Mouse (Mus musculus) forebrain, embryonic 16.5 days (tissue): ENCODE data around the gene Mapk7. TPM values are rescaled to one million over a fixed set of nuclear protein-coding genes. Genes with fewer than 3 reads are reported as not detected.

ENCODE experiments used
- ATAC-seq: fragments of 200-750 bp; cut with Nextera tagmentation; 2 replicates; pipeline ENCODE4 v1.8.0; 2017; ENCODE audit warnings: mild to moderate bottlenecking, moderate library complexity
- H3K27ac ChIP-seq: fragments of 300-500 bp; sonication (generic); 2 replicates; pipeline ENCODE4 v1.5.1; 2014; ENCODE audit warnings: low read length, control low read depth
- H3K27me3 ChIP-seq: fragments of 300-500 bp; sonication (generic); replicated peaks from 2 replicates; pipeline ENCODE4 v1.6.1; 2014; ENCODE audit warnings: low read length; ENCODE audit not compliant: control insufficient read depth, insufficient read depth
- H3K36me3 ChIP-seq: fragments of 300-500 bp; sonication (generic); 2 replicates; pipeline ENCODE4 v1.6.1; 2014; ENCODE audit not compliant: control insufficient read depth, insufficient read depth
- H3K4me1 ChIP-seq: fragments of 300-500 bp; sonication (generic); replicated peaks from 2 replicates; pipeline ENCODE4 v1.6.1; 2014; ENCODE audit warnings: low read length; ENCODE audit not compliant: control insufficient read depth, insufficient read depth
- H3K4me2 ChIP-seq: fragments of 300-500 bp; sonication (generic); 2 replicates; pipeline ENCODE4 v1.6.1; 2014; ENCODE audit warnings: mild to moderate bottlenecking, low read length, control low read depth
- H3K4me3 ChIP-seq: fragments of 300-500 bp; sonication (generic); replicated peaks from 2 replicates; pipeline ENCODE4 v1.5.1; 2014; ENCODE audit warnings: mild to moderate bottlenecking, low read length, control low read depth
- H3K9ac ChIP-seq: fragments of 300-500 bp; sonication (generic); replicated peaks from 2 replicates; pipeline ENCODE4 v1.6.1; 2014; ENCODE audit warnings: low read depth, low read length, control low read depth
- H3K9me3 ChIP-seq: fragments of 300-500 bp; sonication (generic); 2 replicates; pipeline ENCODE4 v1.6.1; 2016; ENCODE audit warnings: low read length; ENCODE audit not compliant: control insufficient read depth
- whole genome bisulfite sequencing: fragments of 180-500 bp; shearing (Covaris S2); extraction: QIAGEN DNeasy Blood & Tissue Kit; methylation state at CpG from one replicate; pipeline ENCODE4 v1.1.7; 2014; 5-methylcytosine and 5-hydroxymethylcytosine counted together
- polyA plus RNA-seq: library from polyadenylated mRNA; unstranded; fragments of >200 nt; fragmentation: Nextera tagmentation; extraction: Ambion mirVana; gene quantifications from 2 replicates; pipeline ENCODE4 v1.2.1, GENCODE M21; 2015

Mapk7 gene
- polyA plus RNA-seq, 1 experiment from 2014 or later: 111 TPM

- no peak for ATAC-seq
- H3K9ac ChIP-seq: peak overlapping the region; percentile 48
- no peaks in the 10 kb centered on the region for H3K27me3 ChIP-seq
- H3K4me3 ChIP-seq: 0 out of 2 replicates have a peak overlapping the region, but pooled peaks have one; percentile 4
- H3K27ac ChIP-seq: peak overlapping the region; percentile 98
- peak overlapping the region; percentile 38 for H3K4me2 ChIP-seq
- peaks cover 58% of the 10 kb centered on the region for H3K4me1 ChIP-seq
- no peaks in the 10 kb centered on the region for H3K9me3 ChIP-seq
- WGBS: 61% methylated on average over 22 of the region's 22 CpGs
- peaks cover 21% of the 10 kb centered on the region for H3K36me3 ChIP-seq
Observed at GRCm38 (mm10) chr11:61485541-61486457, 8.4 kb downstream of the Mapk7 start.

- 0 out of 2 replicates have a peak within 1 kb of the TSS, but pooled peaks have one; percentile 4 for H3K4me3 ChIP-seq
- peak within 1 kb of the TSS; percentile 48 for H3K9ac ChIP-seq
- peaks cover 56% of the 10 kb centered on the region for H3K4me1 ChIP-seq
- H3K27ac ChIP-seq: peak within 1 kb of the TSS; percentile 98
- 2% methylated on average over 19 of the region's 20 CpGs for WGBS
- peaks cover 12% of the 10 kb centered on the region for H3K36me3 ChIP-seq
- peak within 1 kb of the TSS; percentile 38 for H3K4me2 ChIP-seq
- no peaks in the 10 kb centered on the region for H3K27me3 ChIP-seq
- peak; percentile 89 for ATAC-seq
- no peaks in the 10 kb centered on the region for H3K9me3 ChIP-seq
Observed at GRCm38 (mm10) chr11:61484613-61485540, 9.3 kb downstream of the Mapk7 start, which contains the start of gene Mfap4. Gene Mfap4, plus strand, starts transcription at chr11:61485431.

GRCm38 (mm10) chr11:61484256-61484612 is 10.0 kb downstream of the Mapk7 start:
- H3K9ac ChIP-seq: peak overlapping the region; percentile 48
- ATAC-seq: peak; percentile 12
- WGBS: 6% methylated on average over 10 of the region's 10 CpGs

GRCm38 (mm10) chr11:61483226-61483845 is 10.9 kb downstream of the Mapk7 start:
- Histone ChIP-seq H3K9me3 (no peaks in the 10 kb centered on the region), H3K36me3 (peaks cover 3% of the 10 kb centered on the region), H3K27ac (peak overlapping the region; percentile 98), H3K4me3 (no peak overlapping the region), H3K9ac (no peak overlapping the region), H3K4me2 (no peak overlapping the region), H3K4me1 (peaks cover 45% of the 10 kb centered on the region), H3K27me3 (no peaks in the 10 kb centered on the region)
- ATAC-seq: no peak
- 31% methylated on average over 13 of the region's 13 CpGs for WGBS

More at GRCm38 (mm10) chr11:61484256-61484612, 10.0 kb downstream of the Mapk7 start:
- H3K4me3 ChIP-seq: no peak overlapping the region
- peaks cover 12% of the 10 kb centered on the region for H3K36me3 ChIP-seq
- H3K27ac ChIP-seq: peak overlapping the region; percentile 98
- H3K9me3 ChIP-seq: no peaks in the 10 kb centered on the region
- peaks cover 54% of the 10 kb centered on the region for H3K4me1 ChIP-seq
- H3K27me3 ChIP-seq: no peaks in the 10 kb centered on the region
- peak overlapping the region; percentile 38 for H3K4me2 ChIP-seq

- no peak overlapping the region for H3K4me3 ChIP-seq
Observed at GRCm38 (mm10) chr11:61481239-61482090, 12.7 kb downstream of the Mapk7 start.

GRCm38 (mm10) chr11:61478788-61479187 is 15.4 kb downstream of the Mapk7 start:
- Histone ChIP-seq H3K27ac (no peak overlapping the region), H3K4me1 (peaks cover 18% of the 10 kb centered on the region), H3K9ac (no peak overlapping the region), H3K4me3 (no peak overlapping the region), H3K27me3 (no peaks in the 10 kb centered on the region), H3K9me3 (no peaks in the 10 kb centered on the region), H3K36me3 (no peaks in the 10 kb centered on the region), H3K4me2 (no peak overlapping the region)
- no peak for ATAC-seq
- 86% methylated on average over 4 of the region's 4 CpGs for WGBS

More at GRCm38 (mm10) chr11:61481239-61482090, 12.7 kb downstream of the Mapk7 start:
- no peak overlapping the region for H3K9ac ChIP-seq
- no peaks in the 10 kb centered on the region for H3K36me3 ChIP-seq
- H3K9me3 ChIP-seq: no peaks in the 10 kb centered on the region
- peaks cover 40% of the 10 kb centered on the region for H3K4me1 ChIP-seq
- ATAC-seq: no peak
- no peaks in the 10 kb centered on the region for H3K27me3 ChIP-seq
- H3K27ac ChIP-seq: no peak overlapping the region
- 68% methylated on average over 9 of the region's 9 CpGs for WGBS
- no peak overlapping the region for H3K4me2 ChIP-seq

GRCm38 (mm10) chr11:61477566-61478508 is 16.4 kb downstream of the Mapk7 start:
- H3K9me3 ChIP-seq: no peaks in the 10 kb centered on the region
- H3K4me2 ChIP-seq: peak overlapping the region; percentile 44; the same call in 1 of the 2 replicates
- no peaks in the 10 kb centered on the region for H3K36me3 ChIP-seq
- 0 out of 2 replicates have a peak overlapping the region, but pooled peaks have one; percentile 18 for H3K9ac ChIP-seq
- ATAC-seq: no peak
- H3K27me3 ChIP-seq: no peaks in the 10 kb centered on the region
- H3K4me1 ChIP-seq: peaks cover 12% of the 10 kb centered on the region
- H3K4me3 ChIP-seq: no peak overlapping the region
- H3K27ac ChIP-seq: no peak overlapping the region
- WGBS: 49% methylated on average over 17 of the region's 17 CpGs
